Mouse (Mus musculus): ENCODE data around the gene Zc2hc1c. TPM values are rescaled to one million over a fixed set of nuclear protein-coding genes. Genes with fewer than 3 reads are reported as not detected.

Zc2hc1c gene
- polyA plus RNA-seq, 1 experiment from 2014 or later: 1.0 TPM

DNA sequence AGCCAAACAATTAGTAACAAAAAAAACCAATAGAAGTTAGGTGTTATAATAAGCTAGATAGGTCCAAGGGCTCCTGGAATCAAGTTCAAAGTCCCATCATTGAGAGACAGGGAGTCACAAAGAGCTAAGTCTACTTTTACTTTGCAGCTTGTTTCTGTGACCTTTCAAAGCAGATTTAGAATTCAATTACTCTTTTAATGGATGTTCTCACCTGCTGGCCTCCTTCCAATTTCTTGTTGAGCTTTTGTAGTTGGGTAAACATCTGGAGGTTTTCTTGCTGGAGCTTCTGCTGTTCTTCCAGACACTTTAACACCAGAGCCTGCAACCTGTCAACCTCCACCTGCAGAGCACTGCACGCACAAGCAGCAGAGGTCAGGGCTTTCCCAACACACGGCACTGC, 14.9 kb downstream of the Zc2hc1c start:
- no peak for ATAC-seq (ENCODE audit: low FRiP score)
- DNase-seq (ENCODE audit: low spot score, missing footprints): no peak
- H3K27ac ChIP-seq (ENCODE audit: low read depth, low read length): no peak overlapping the region

DNA sequence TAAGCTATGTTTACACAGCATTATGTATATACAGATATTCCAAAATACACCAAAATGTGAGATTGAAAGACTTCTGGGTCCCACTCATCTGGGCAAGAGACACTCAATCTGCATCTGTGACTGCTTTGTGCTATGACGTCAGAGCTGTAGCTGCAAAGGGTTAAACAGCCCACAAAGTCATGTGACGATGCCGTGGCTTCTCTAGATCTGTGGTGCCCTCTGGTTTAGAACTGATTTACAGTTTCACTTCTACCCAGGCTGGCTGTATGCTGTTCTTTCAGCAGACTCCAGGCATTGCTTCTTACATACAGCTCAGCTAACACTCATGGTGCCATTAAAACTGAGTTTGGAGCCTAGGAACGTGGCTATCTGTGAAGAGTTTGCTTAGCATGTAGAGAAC, 16.3 kb downstream of the Zc2hc1c start:
- ATAC-seq (ENCODE audit: low FRiP score): no peak
- no peak overlapping the region for H3K4me2 ChIP-seq
- peaks cover 29% of the 10 kb centered on the region for H3K36me3 ChIP-seq (ENCODE audit: control insufficient read depth, insufficient read depth, low read length)
- H3K4me3 ChIP-seq (ENCODE audit: low read depth, low read length): no peak overlapping the region
- no peak overlapping the region for H3K27ac ChIP-seq (ENCODE audit: low read depth, low read length)
- no peaks in the 10 kb centered on the region for H3K9me3 ChIP-seq (ENCODE audit: control insufficient read depth, low read length)
- no peaks in the 10 kb centered on the region for H3K27me3 ChIP-seq (ENCODE audit: control insufficient read depth, insufficient read depth, low read length)
- no peaks in the 10 kb centered on the region for H3K4me1 ChIP-seq (ENCODE audit: control insufficient read depth, insufficient read depth, low read length)
- DNase-seq (ENCODE audit: low spot score, missing footprints): no peak
- 80% methylated on average over 4 of the region's 4 CpGs for WGBS
- H3K9ac ChIP-seq (ENCODE audit: low read length): no peak overlapping the region

More for the DNA sequence above, 14.9 kb downstream of the Zc2hc1c start:
- peaks cover 23% of the 10 kb centered on the region for H3K36me3 ChIP-seq (ENCODE audit: control insufficient read depth, insufficient read depth, low read length)
- 80% methylated on average over 2 of the region's 2 CpGs for WGBS
- no peak overlapping the region for H3K4me3 ChIP-seq (ENCODE audit: low read depth, low read length)
- H3K4me1 ChIP-seq (ENCODE audit: control insufficient read depth, insufficient read depth, low read length): no peaks in the 10 kb centered on the region
- no peaks in the 10 kb centered on the region for H3K9me3 ChIP-seq (ENCODE audit: control insufficient read depth, low read length)
- H3K27me3 ChIP-seq (ENCODE audit: control insufficient read depth, insufficient read depth, low read length): no peaks in the 10 kb centered on the region
- H3K9ac ChIP-seq (ENCODE audit: low read length): no peak overlapping the region
- H3K4me2 ChIP-seq: no peak overlapping the region

DNA sequence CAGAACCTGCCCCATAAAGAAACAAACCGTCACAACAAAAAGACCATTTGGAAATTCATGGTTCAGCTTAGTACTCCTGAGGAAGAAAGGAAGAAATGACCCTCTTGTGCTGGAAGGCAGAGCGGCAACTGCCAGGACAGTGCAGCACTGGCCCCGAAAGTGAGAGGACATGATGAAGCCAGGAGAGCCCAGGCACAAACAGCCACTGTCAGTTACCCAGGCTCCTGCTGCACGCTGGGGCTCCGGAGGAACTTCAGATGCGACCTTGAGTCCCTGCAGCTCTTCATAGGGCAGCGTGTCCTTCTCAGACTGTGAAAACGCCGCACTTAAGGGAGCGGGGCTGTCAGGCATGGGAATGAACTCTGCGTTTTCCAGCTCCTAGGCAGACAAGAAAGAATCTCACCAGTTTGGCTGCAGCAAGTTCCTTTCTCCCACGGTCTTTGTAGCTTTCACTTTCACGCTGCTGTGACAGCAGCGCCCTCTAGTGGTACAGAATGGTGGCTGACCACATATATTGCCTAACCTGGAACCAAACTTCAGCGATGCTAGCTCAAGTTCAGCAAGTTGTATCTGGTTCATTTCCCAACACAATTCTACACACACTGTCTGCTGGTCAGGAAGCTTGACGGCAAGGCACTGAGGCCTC, 17.0 kb downstream of the Zc2hc1c start:
- DNase-seq (ENCODE audit: low spot score, missing footprints) (peak; percentile 98), ATAC-seq (ENCODE audit: low FRiP score) (no peak)
- H3K27ac ChIP-seq (ENCODE audit: low read depth, low read length): no peak overlapping the region
- no peaks in the 10 kb centered on the region for H3K4me1 ChIP-seq (ENCODE audit: control insufficient read depth, insufficient read depth, low read length)
- H3K9ac ChIP-seq (ENCODE audit: low read length): no peak overlapping the region
- H3K4me2 ChIP-seq: no peak overlapping the region
- no peaks in the 10 kb centered on the region for H3K9me3 ChIP-seq (ENCODE audit: control insufficient read depth, low read length)
- no peaks in the 10 kb centered on the region for H3K27me3 ChIP-seq (ENCODE audit: control insufficient read depth, insufficient read depth, low read length)
- H3K36me3 ChIP-seq (ENCODE audit: control insufficient read depth, insufficient read depth, low read length): peaks cover 30% of the 10 kb centered on the region
- no peak overlapping the region for H3K4me3 ChIP-seq (ENCODE audit: low read depth, low read length)
- whole genome bisulfite sequencing: 53% methylated on average over 16 of the region's 16 CpGs

DNA sequence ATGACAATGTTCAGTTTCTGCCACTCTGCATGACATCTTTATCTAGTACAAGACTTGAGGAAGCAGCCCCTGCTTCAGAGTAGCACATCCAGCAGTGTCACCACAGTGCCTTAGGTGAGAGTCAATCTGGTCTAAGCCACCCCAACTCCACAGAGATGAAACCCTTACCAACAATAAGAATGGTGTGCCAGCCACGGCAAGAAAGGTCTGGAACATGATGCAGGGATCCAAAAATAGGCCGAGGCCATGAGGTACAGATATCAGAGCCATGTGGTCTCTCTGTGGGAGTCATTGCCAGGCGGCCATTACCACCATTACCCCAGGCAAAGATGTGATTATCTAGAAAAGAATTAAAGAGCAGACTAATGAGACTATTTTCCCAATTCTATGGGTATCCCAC, 20.3 kb downstream of the Zc2hc1c start:
- no peak for ATAC-seq (ENCODE audit: low FRiP score)
- no peak overlapping the region for H3K9ac ChIP-seq (ENCODE audit: low read length)
- DNase-seq (ENCODE audit: low spot score, missing footprints): no peak
- no peak overlapping the region for H3K4me2 ChIP-seq
- no peak overlapping the region for H3K4me3 ChIP-seq (ENCODE audit: low read depth, low read length)
- no peak overlapping the region for H3K27ac ChIP-seq (ENCODE audit: low read depth, low read length)
- no peaks in the 10 kb centered on the region for H3K27me3 ChIP-seq (ENCODE audit: control insufficient read depth, insufficient read depth, low read length)
- H3K9me3 ChIP-seq (ENCODE audit: control insufficient read depth, low read length): no peaks in the 10 kb centered on the region
- no peaks in the 10 kb centered on the region for H3K4me1 ChIP-seq (ENCODE audit: control insufficient read depth, insufficient read depth, low read length)
- WGBS: 92% methylated on average over 3 of the region's 3 CpGs
- peaks cover 27% of the 10 kb centered on the region; the same call in 1 of the 2 replicates for H3K36me3 ChIP-seq (ENCODE audit: control insufficient read depth, insufficient read depth, low read length)

DNA sequence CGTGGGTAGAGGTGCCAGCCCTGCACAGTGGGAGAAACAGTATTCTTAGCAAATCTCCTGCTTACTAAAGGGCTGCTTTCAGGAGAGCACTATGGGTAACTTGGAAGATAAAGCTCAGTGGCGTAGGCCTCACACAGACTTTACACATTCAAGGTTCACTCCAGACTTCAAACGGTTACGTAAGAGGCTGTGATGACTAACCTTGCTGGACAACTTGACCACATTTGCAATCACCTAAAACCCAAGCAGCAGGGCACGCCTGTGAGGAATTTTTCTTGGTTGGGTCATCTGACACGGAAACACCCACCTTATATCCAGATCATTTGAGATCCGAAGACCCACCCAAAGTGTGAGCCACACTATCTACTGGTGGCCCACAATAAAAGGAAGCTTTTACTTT, 41.8 kb downstream of the Zc2hc1c start:
- H3K4me2 ChIP-seq: no peak overlapping the region
- H3K9me3 ChIP-seq (ENCODE audit: control insufficient read depth, low read length): no peaks in the 10 kb centered on the region
- H3K36me3 ChIP-seq (ENCODE audit: control insufficient read depth, insufficient read depth, low read length): peaks cover 12% of the 10 kb centered on the region
- H3K4me1 ChIP-seq (ENCODE audit: control insufficient read depth, insufficient read depth, low read length): no peaks in the 10 kb centered on the region
- no peak overlapping the region for H3K4me3 ChIP-seq (ENCODE audit: low read depth, low read length)
- no peak overlapping the region for H3K9ac ChIP-seq (ENCODE audit: low read length)
- no peaks in the 10 kb centered on the region for H3K27me3 ChIP-seq (ENCODE audit: control insufficient read depth, insufficient read depth, low read length)
- ATAC-seq (ENCODE audit: low FRiP score) (no peak), DNase-seq (ENCODE audit: low spot score, missing footprints) (no peak)
- WGBS: 93% methylated on average over 7 of the region's 7 CpGs
- H3K27ac ChIP-seq (ENCODE audit: low read depth, low read length): no peak overlapping the region

DNA sequence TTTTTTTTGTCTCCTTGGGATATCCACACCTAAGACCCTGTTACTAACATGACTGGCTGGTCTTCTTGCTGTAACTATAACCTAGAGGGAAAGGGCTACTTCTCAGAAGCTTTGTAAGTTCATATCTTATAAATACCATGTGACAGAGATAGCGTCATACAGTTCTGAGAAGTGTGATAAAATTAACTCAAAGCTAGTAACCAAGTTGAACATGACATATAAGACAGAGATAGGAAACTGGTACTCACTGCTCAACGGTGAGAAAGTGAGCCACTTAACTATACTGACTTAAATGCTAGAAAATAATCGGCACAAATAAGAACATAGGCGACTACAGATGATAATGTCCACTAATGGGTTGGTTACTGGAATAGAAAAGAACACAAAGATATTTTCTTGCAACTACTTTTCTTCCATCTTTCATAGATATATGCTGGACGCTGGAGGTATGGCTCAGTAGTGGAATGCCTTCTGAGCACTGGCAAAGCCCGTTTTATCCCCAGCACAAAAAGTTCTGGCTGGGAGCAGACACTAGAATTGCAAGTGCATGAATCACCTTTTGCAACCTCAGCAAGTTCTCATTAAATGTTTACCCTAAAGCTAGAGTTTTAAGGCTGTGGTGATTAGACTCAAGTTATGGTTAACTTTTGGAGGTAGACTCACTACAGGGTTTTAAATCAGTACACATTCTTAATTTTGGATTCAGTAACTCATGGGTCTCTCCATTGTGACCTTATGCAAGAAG, 49.3 kb downstream of the Zc2hc1c start:
- Histone ChIP-seq H3K27ac (ENCODE audit: low read depth, low read length) (no peak overlapping the region), H3K4me1 (ENCODE audit: control insufficient read depth, insufficient read depth, low read length) (peaks cover 7% of the 10 kb centered on the region), H3K4me2 (peak overlapping the region; percentile 75; the same call in 1 of the 2 replicates), H3K9ac (ENCODE audit: low read length) (no peak overlapping the region; the same call in 1 of the 2 replicates), H3K9me3 (ENCODE audit: control insufficient read depth, low read length) (no peaks in the 10 kb centered on the region), H3K36me3 (ENCODE audit: control insufficient read depth, insufficient read depth, low read length) (peaks cover 4% of the 10 kb centered on the region; the same call in 1 of the 2 replicates), H3K27me3 (ENCODE audit: control insufficient read depth, insufficient read depth, low read length) (no peaks in the 10 kb centered on the region), H3K4me3 (ENCODE audit: low read depth, low read length) (peak overlapping the region; percentile 95; the same call in 1 of the 2 replicates)
- WGBS: 86% methylated on average over 6 of the region's 6 CpGs
- ATAC-seq (ENCODE audit: low FRiP score) (no peak), DNase-seq (ENCODE audit: low spot score, missing footprints) (no peak)

DNA sequence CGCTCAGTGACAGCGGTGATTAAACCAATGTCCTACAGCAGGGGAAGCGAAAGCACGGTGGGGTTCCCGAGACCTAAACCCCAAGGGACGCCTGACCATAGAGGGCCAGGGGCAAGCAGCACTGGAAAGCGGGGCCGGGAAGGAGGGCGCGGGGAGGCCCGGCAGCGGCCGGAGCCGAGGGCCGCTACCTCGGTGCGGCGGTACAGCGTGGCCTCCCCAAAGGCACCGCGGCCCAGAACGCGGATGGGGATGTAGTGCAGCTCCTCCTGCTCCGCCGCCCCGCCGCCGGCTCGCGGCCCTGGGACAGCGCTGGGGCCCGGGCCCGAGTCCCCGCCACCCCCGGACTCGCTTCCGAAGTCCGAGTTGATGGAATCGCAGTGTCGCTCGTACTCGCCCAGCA, 50.4 kb downstream of the Zc2hc1c start:
- under 1% methylated on average over 28 of the region's 42 CpGs for WGBS
- peaks cover 4% of the 10 kb centered on the region; the same call in 1 of the 2 replicates for H3K36me3 ChIP-seq (ENCODE audit: control insufficient read depth, insufficient read depth, low read length)
- H3K4me1 ChIP-seq (ENCODE audit: control insufficient read depth, insufficient read depth, low read length): peaks cover 7% of the 10 kb centered on the region
- H3K27me3 ChIP-seq (ENCODE audit: control insufficient read depth, insufficient read depth, low read length): no peaks in the 10 kb centered on the region
- peak overlapping the region; percentile 99 for H3K9ac ChIP-seq (ENCODE audit: low read length)
- ATAC-seq (ENCODE audit: low FRiP score) (peak; percentile 73), DNase-seq (ENCODE audit: low spot score, missing footprints) (no peak)
- H3K27ac ChIP-seq (ENCODE audit: low read depth, low read length): peak overlapping the region; percentile 84
- H3K4me2 ChIP-seq: peak overlapping the region; percentile 75
- no peaks in the 10 kb centered on the region for H3K9me3 ChIP-seq (ENCODE audit: control insufficient read depth, low read length)
- H3K4me3 ChIP-seq (ENCODE audit: low read depth, low read length): peak overlapping the region; percentile 95

DNA sequence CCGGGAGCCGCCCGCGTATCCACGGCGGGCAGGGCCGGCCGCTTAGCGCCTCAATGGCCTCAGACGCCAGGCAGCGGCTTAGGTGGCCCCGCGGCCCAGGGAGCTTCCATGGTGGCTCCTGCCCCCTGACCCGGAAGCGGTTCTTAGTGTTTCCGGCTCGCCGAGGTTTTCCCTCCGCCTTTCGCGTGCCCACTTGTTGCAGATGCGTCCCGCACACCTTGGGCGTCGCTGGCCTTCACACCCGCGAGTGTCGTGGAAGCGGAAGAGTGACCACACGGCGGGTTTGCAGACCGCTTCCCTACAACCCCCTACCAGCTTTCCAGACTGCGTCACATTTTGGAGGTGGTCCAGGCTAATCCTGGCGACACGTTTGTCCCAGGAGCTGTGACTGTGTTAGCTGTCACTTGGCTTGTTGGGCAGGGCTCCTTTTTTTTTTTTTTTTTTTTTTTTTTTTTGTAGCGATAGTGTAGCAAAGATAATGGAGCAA, 50.9 kb downstream of the Zc2hc1c start, which contains the start of gene Nek9:
TSS of gene Nek9 (minus strand) at position 120 of the 487 bp plus-strand sequence.
- Histone ChIP-seq H3K9me3 (ENCODE audit: control insufficient read depth, low read length) (no peaks in the 10 kb centered on the region), H3K4me2 (peak within 1 kb of the TSS; percentile 75), H3K27ac (ENCODE audit: low read depth, low read length) (peak within 1 kb of the TSS; percentile 84), H3K4me3 (ENCODE audit: low read depth, low read length) (peak within 1 kb of the TSS; percentile 95), H3K36me3 (ENCODE audit: control insufficient read depth, insufficient read depth, low read length) (peaks cover 4% of the 10 kb centered on the region; the same call in 1 of the 2 replicates), H3K9ac (ENCODE audit: low read length) (peak within 1 kb of the TSS; percentile 99), H3K27me3 (ENCODE audit: control insufficient read depth, insufficient read depth, low read length) (no peaks in the 10 kb centered on the region), H3K4me1 (ENCODE audit: control insufficient read depth, insufficient read depth, low read length) (peaks cover 7% of the 10 kb centered on the region)
- peak; percentile 100 for DNase-seq (ENCODE audit: low spot score, missing footprints)
- peak; percentile 90 for ATAC-seq (ENCODE audit: low FRiP score)
- WGBS: under 1% methylated on average over 36 of the region's 36 CpGs

DNA sequence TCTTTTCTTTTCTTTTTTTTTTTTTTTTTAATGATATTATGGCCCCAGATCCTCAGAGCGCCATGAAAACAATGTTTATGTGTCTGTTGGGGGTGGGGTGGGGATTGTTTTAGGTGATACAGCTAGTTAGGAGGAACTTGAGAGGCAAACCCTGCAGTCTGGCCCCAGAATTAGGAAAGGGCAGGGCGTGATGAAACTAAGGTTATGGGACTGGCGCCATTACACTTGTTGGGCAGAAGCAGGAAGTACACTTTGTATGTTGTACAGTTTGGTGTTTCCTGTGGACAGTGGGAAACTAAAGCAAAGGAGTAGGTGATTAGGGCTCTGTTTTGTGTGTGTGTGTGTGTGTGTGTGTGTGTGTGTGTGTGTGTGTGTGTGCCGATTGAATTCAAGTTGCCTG, 51.6 kb downstream of the Zc2hc1c start:
- 52% methylated on average over 4 of the region's 4 CpGs for WGBS
- ATAC-seq (ENCODE audit: low FRiP score): no peak
- DNase-seq (ENCODE audit: low spot score, missing footprints): peak; percentile 86
- Histone ChIP-seq H3K9ac (ENCODE audit: low read length) (no peak overlapping the region), H3K9me3 (ENCODE audit: control insufficient read depth, low read length) (no peaks in the 10 kb centered on the region), H3K27ac (ENCODE audit: low read depth, low read length) (no peak overlapping the region), H3K4me3 (ENCODE audit: low read depth, low read length) (no peak overlapping the region; the same call in 1 of the 2 replicates), H3K4me1 (ENCODE audit: control insufficient read depth, insufficient read depth, low read length) (peaks cover 7% of the 10 kb centered on the region), H3K27me3 (ENCODE audit: control insufficient read depth, insufficient read depth, low read length) (no peaks in the 10 kb centered on the region), H3K4me2 (peak overlapping the region; percentile 75), H3K36me3 (ENCODE audit: control insufficient read depth, insufficient read depth, low read length) (no peaks in the 10 kb centered on the region)

All from midbrain, embryonic 11.5 days (tissue).